Mouse (Mus musculus) hindbrain, postnatal 0 days (tissue): ENCODE measurements at regions not wholly inside any gene's neighbourhood (a gene's known extent, or its start where the extent isn't known, plus 50 kb on each side); places are given as distances from the start of the nearest gene placed in this dataset.

Source experiments
- ATAC-seq: fragments of 200-750 bp; cut with Nextera tagmentation; 2 replicates; pipeline ENCODE4 v1.8.0; 2017; ENCODE audit warnings: mild to moderate bottlenecking, moderate TSS enrichment, moderate library complexity
- DNase-seq: peaks from one replicate; pipeline ENCODE4 v3.0.0-alpha.2; 2015; ENCODE audit warnings: low spot score
- H3K27ac ChIP-seq: fragments of 300-500 bp; sonication (generic); 2 replicates; pipeline ENCODE4 v1.5.1; 2014; ENCODE audit warnings: mild to moderate bottlenecking
- H3K27me3 ChIP-seq: fragments of 300-500 bp; sonication (generic); 2 replicates; pipeline ENCODE4 v1.6.1; 2014; ENCODE audit warnings: low read length, mixed read lengths; ENCODE audit not compliant: insufficient read depth
- H3K36me3 ChIP-seq: fragments of 300-500 bp; sonication (generic); 2 replicates; pipeline ENCODE4 v1.6.1; 2014; ENCODE audit warnings: low read length, mixed read lengths; ENCODE audit not compliant: insufficient read depth
- H3K4me1 ChIP-seq: fragments of 300-500 bp; sonication (generic); 2 replicates; pipeline ENCODE4 v1.6.1; 2014; ENCODE audit warnings: antibody characterized with exemption, low read length, mixed read lengths; ENCODE audit not compliant: insufficient read depth
- H3K4me2 ChIP-seq: fragments of 300-500 bp; sonication (generic); 2 replicates; pipeline ENCODE4 v1.6.1; 2014; ENCODE audit warnings: low read depth, mild to moderate bottlenecking, low read length, moderate library complexity, mixed read lengths
- H3K4me3 ChIP-seq: fragments of 300-500 bp; sonication (generic); 2 replicates; pipeline ENCODE4 v1.5.1; 2014; ENCODE audit warnings: low read length
- H3K9ac ChIP-seq: fragments of 300-500 bp; sonication (generic); replicated peaks from 2 replicates; pipeline ENCODE4 v1.6.1; 2014; ENCODE audit warnings: mild to moderate bottlenecking, low read length, moderate library complexity, mixed read lengths
- H3K9me3 ChIP-seq: fragments of 300-500 bp; sonication (generic); 2 replicates; pipeline ENCODE4 v1.6.1; 2016; ENCODE audit warnings: low read length, mixed read lengths
- CTCF ChIP-seq: IDR thresholded peaks from 2 replicates; pipeline ENCODE4 v1.5.1; 2016; ENCODE audit warnings: antibody characterized with exemption, control low read depth, low read depth
- WGBS: fragments of 180-500 bp; shearing (Covaris S2); extraction: QIAGEN DNeasy Blood & Tissue Kit; methylation state at CpG from one replicate; pipeline ENCODE4 v1.1.7; 2014; 5-methylcytosine and 5-hydroxymethylcytosine counted together

GRCm38 (mm10) chr6:61083346-61083745 lies 96.8 kb upstream of the Ccser1 start:
- Histone ChIP-seq H3K4me2 (no peak overlapping the region), H3K9me3 (no peaks in the 10 kb centered on the region), H3K27me3 (no peaks in the 10 kb centered on the region), H3K27ac (no peak overlapping the region), H3K4me1 (no peaks in the 10 kb centered on the region), H3K4me3 (no peak overlapping the region), H3K36me3 (no peaks in the 10 kb centered on the region), H3K9ac (no peak overlapping the region)
- no peak for TF ChIP-seq CTCF
- ATAC-seq (no peak), DNase-seq (no peak)
- 70% methylated on average over 3 of the region's 3 CpGs for WGBS

- H3K4me1 ChIP-seq: no peaks in the 10 kb centered on the region
- H3K4me3 ChIP-seq: no peak overlapping the region
- ATAC-seq (no peak), DNase-seq (no peak)
- no peak overlapping the region for H3K9ac ChIP-seq
- H3K27me3 ChIP-seq: no peaks in the 10 kb centered on the region
- H3K27ac ChIP-seq: no peak overlapping the region
- H3K36me3 ChIP-seq: no peaks in the 10 kb centered on the region
- no peak for TF ChIP-seq CTCF
- H3K4me2 ChIP-seq: no peak overlapping the region
- H3K9me3 ChIP-seq: no peaks in the 10 kb centered on the region
- WGBS: 59% methylated on average over 9 of the region's 9 CpGs
Measured at GRCm38 (mm10) chr6:61099348-61099981, 80.7 kb upstream of the Ccser1 start.

GRCm38 (mm10) chr6:61099982-61100365 lies 80.2 kb upstream of the Ccser1 start:
- H3K36me3 ChIP-seq: no peaks in the 10 kb centered on the region
- H3K4me2 ChIP-seq: no peak overlapping the region
- no peak overlapping the region for H3K9ac ChIP-seq
- H3K27me3 ChIP-seq: no peaks in the 10 kb centered on the region
- H3K4me3 ChIP-seq: no peak overlapping the region
- ATAC-seq (no peak), DNase-seq (peak; percentile 15)
- no peaks in the 10 kb centered on the region for H3K9me3 ChIP-seq
- 27% methylated on average over 3 of the region's 3 CpGs for WGBS
- no peak overlapping the region for H3K27ac ChIP-seq
- TF ChIP-seq CTCF: no peak
- no peaks in the 10 kb centered on the region for H3K4me1 ChIP-seq

- Histone ChIP-seq H3K27ac (no peak overlapping the region), H3K27me3 (no peaks in the 10 kb centered on the region), H3K4me3 (no peak overlapping the region), H3K4me2 (no peak overlapping the region), H3K9me3 (no peaks in the 10 kb centered on the region), H3K4me1 (no peaks in the 10 kb centered on the region), H3K36me3 (no peaks in the 10 kb centered on the region), H3K9ac (no peak overlapping the region)
- TF ChIP-seq CTCF: no peak
- ATAC-seq (no peak), DNase-seq (no peak)
- WGBS: 71% methylated on average over 6 of the region's 6 CpGs
Measured at GRCm38 (mm10) chr6:61101972-61102371, 78.2 kb upstream of the Ccser1 start.

GRCm38 (mm10) chr6:61103459-61104234 lies 76.5 kb upstream of the Ccser1 start:
- H3K9me3 ChIP-seq: no peaks in the 10 kb centered on the region
- H3K9ac ChIP-seq: no peak overlapping the region
- H3K27ac ChIP-seq: no peak overlapping the region
- WGBS: 67% methylated on average over 4 of the region's 4 CpGs
- no peak for TF ChIP-seq CTCF
- H3K36me3 ChIP-seq: no peaks in the 10 kb centered on the region
- no peak overlapping the region for H3K4me3 ChIP-seq
- H3K4me1 ChIP-seq: no peaks in the 10 kb centered on the region
- H3K4me2 ChIP-seq: no peak overlapping the region
- no peak for DNase-seq
- H3K27me3 ChIP-seq: no peaks in the 10 kb centered on the region
- no peak for ATAC-seq

- H3K4me2 ChIP-seq: no peak overlapping the region
- H3K27me3 ChIP-seq: no peaks in the 10 kb centered on the region
- H3K36me3 ChIP-seq: no peaks in the 10 kb centered on the region
- H3K4me3 ChIP-seq: no peak overlapping the region
- 82% methylated on average over 1 of the region's 1 CpGs for WGBS
- no peaks in the 10 kb centered on the region for H3K4me1 ChIP-seq
- H3K9ac ChIP-seq: no peak overlapping the region
- H3K27ac ChIP-seq: no peak overlapping the region
- ATAC-seq (no peak), DNase-seq (no peak)
- TF ChIP-seq CTCF: no peak
- no peaks in the 10 kb centered on the region for H3K9me3 ChIP-seq
Measured at GRCm38 (mm10) chr6:61115250-61115649, 64.9 kb upstream of the Ccser1 start.

GRCm38 (mm10) chr6:61119590-61119989 lies 60.5 kb upstream of the Ccser1 start:
- Histone ChIP-seq H3K27ac (no peak overlapping the region), H3K4me1 (no peaks in the 10 kb centered on the region), H3K36me3 (no peaks in the 10 kb centered on the region), H3K4me2 (no peak overlapping the region), H3K9me3 (no peaks in the 10 kb centered on the region), H3K4me3 (no peak overlapping the region), H3K27me3 (no peaks in the 10 kb centered on the region), H3K9ac (no peak overlapping the region)
- TF ChIP-seq CTCF: no peak
- 69% methylated on average over 2 of the region's 2 CpGs for WGBS
- DNase-seq (no peak), ATAC-seq (no peak)
